In genomic region chr5:104986706-104987105, GRCm38 (mm10) we compare ENCODE assay signal across 10 mouse cellular contexts. TPM values are rescaled to one million over a fixed set of nuclear protein-coding genes. Genes with fewer than 3 reads are reported as not detected.
DNase-seq lines count a peak whose midpoint lies in the region; ATAC-seq and TF ChIP-seq lines count a peak whose summit lies in the region.
"Had no signal": no experiment of that assay in that cellular context is flagged by ENCODE, and none has a peak within 500 bp of the region (broad histone marks: within the 10 kb centered on the region; RNA-seq: fewer than 3 reads in every experiment).

No protein-coding gene starts in this region.

- H3K79me2 ChIP-seq in liver, adult 2 months (ENCODE audit: control insufficient read depth, insufficient read depth, low read length): no peaks in the 10 kb centered on the region

- H3K27me3 ChIP-seq in liver, adult 2 months (ENCODE audit: control insufficient read depth, insufficient read depth, low read length): no peaks in the 10 kb centered on the region
- H3K27me3 ChIP-seq in liver, embryonic 12.5 days (replicated peaks): no peaks in the 10 kb centered on the region
- H3K27me3 ChIP-seq in hindbrain, embryonic 16.5 days (replicated peaks; ENCODE audit: control insufficient read depth, insufficient read depth, low read length): no peaks in the 10 kb centered on the region
- H3K27me3 ChIP-seq: heart, embryonic 15.5 days had no signal

- no peak overlapping the region for H3K27ac ChIP-seq in liver, adult 2 months (replicated peaks; ENCODE audit: insufficient read depth, low read depth, low read length)
- no peak overlapping the region for H3K27ac ChIP-seq in liver, embryonic 12.5 days
- no peak overlapping the region for H3K27ac ChIP-seq in hindbrain, embryonic 16.5 days (ENCODE audit: low read depth, low read length)
- H3K27ac ChIP-seq: heart, embryonic 15.5 days had no signal

- H3K4me2 ChIP-seq in liver, embryonic 12.5 days: no peak overlapping the region
- H3K4me2 ChIP-seq in hindbrain, embryonic 16.5 days (ENCODE audit: low read length): no peak overlapping the region
- H3K4me2 ChIP-seq: heart, embryonic 15.5 days had no signal

- H3K9me3 ChIP-seq in liver, embryonic 12.5 days (replicated peaks): 0 out of 2 replicates have a peak, but pooled peaks cover 6% of the 10 kb centered on the region
- no peaks in the 10 kb centered on the region for H3K9me3 ChIP-seq in hindbrain, embryonic 16.5 days (ENCODE audit: control insufficient read depth, low read length)
- H3K9me3 ChIP-seq: heart, embryonic 15.5 days had no signal

- DNase-seq in cerebellum, adult 18-20 months: peak; percentile 10 to 11
- DNase-seq in cerebellum, postnatal 4 days (ENCODE audit: low spot score in 2 of 2): no peak
- peak; percentile 71 for DNase-seq in liver, adult 2 months (ENCODE audit: extremely low read depth, low read depth, low spot score)
- DNase-seq in ZHBTc4 (ENCODE audit: low read depth, low spot score): peak; percentile 72
- DNase-seq in heart, postnatal 10 days: peak; percentile 51 to 67

- H3K36me3 ChIP-seq in liver, adult 2 months (ENCODE audit: control insufficient read depth, insufficient read depth, low read length): no peaks in the 10 kb centered on the region
- no peaks in the 10 kb centered on the region for H3K36me3 ChIP-seq in liver, embryonic 12.5 days
- no peaks in the 10 kb centered on the region for H3K36me3 ChIP-seq in hindbrain, embryonic 16.5 days (ENCODE audit: control insufficient read depth, insufficient read depth, low read length)
- H3K36me3 ChIP-seq: G1E; heart, embryonic 15.5 days had no signal

- WGBS in liver, adult 2 months: 14% methylated on average over 1 of the region's 1 CpGs
- WGBS in liver, embryonic 12.5 days (ENCODE audit: insufficient replicate concordance): 24% methylated on average over 1 of the region's 1 CpGs
- WGBS in hindbrain, embryonic 16.5 days: 43% methylated on average over 1 of the region's 1 CpGs

- no peak for ATAC-seq in liver, embryonic 12.5 days
- ATAC-seq in monocyte, adult 5-6 weeks (replicated peaks; ENCODE audit: insufficient number of reproducible peaks, low FRiP score, low TSS enrichment, poor library complexity, severe bottlenecking): peak; percentile 65; the same call in 1 of the 2 replicates
- no peak for ATAC-seq in hindbrain, embryonic 16.5 days

- no peak for TF ChIP-seq POLR2A in liver, adult 2 months (IDR thresholded peaks at IDR 0.05; ENCODE audit: extremely low read depth, insufficient read depth, low read length)

- H3K4me3 ChIP-seq in liver, adult 2 months (ENCODE audit: insufficient read depth, low read depth, low read length): no peak overlapping the region
- H3K4me3 ChIP-seq in liver, embryonic 12.5 days: no peak overlapping the region
- H3K4me3 ChIP-seq in hindbrain, embryonic 16.5 days (ENCODE audit: low read length): no peak overlapping the region
- H3K4me3 ChIP-seq: heart, embryonic 15.5 days had no signal

- intact Hi-C loops in heart, postnatal 10 days (cut with DNase I): loop anchor here (1.0 to 10.0 kb wide), 3 partner anchors 198 to 668 kb away; no protein-coding TSS in a partner anchor

- no peak overlapping the region for H3K9ac ChIP-seq in liver, adult 2 months (ENCODE audit: low read depth, low read length)
- no peak overlapping the region for H3K9ac ChIP-seq in liver, embryonic 12.5 days
- H3K9ac ChIP-seq in hindbrain, embryonic 16.5 days (ENCODE audit: low read depth, low read length): no peak overlapping the region
- H3K9ac ChIP-seq: heart, embryonic 15.5 days had no signal

- H3K4me1 ChIP-seq in liver, adult 2 months (ENCODE audit: control insufficient read depth, insufficient read depth, low read length): no peaks in the 10 kb centered on the region
- 0 out of 2 replicates have a peak, but pooled peaks cover 4% of the 10 kb centered on the region for H3K4me1 ChIP-seq in liver, embryonic 12.5 days
- no peaks in the 10 kb centered on the region for H3K4me1 ChIP-seq in hindbrain, embryonic 16.5 days (ENCODE audit: control insufficient read depth, insufficient read depth, low read depth, low read length)

- TF ChIP-seq CTCF in liver, adult 2 months (IDR thresholded peaks at IDR 0.05; ENCODE audit: low read depth, low read length): peak; percentile 71

RNA-seq across cellular contexts. Expression of gene Abcg3, which starts 4.2 kb away (rescaled TPM):
- 5.0 and 5.7 TPM in 2 replicates for total RNA-seq in liver, adult 2 months (2014; rRNA removed)
- polyA plus RNA-seq in liver, adult 2 months (2012; rRNA removed): 0.29 and 0.48 TPM in 2 replicates
- 2.2 and 2.3 TPM in 2 replicates for polyA plus RNA-seq in liver, embryonic 12.5 days (2016; fragmentation: Nextera tagmentation; extraction: Ambion mirVana)
- total RNA-seq in heart, postnatal 10 days (2021): under 1 TPM; 0.07 to 0.22 TPM
- 74.5 to 88.7 TPM (median 78.9 TPM) in 3 replicates for total RNA-seq in monocyte, adult 5-6 weeks (2017)
- polyA plus RNA-seq in hindbrain, embryonic 16.5 days (2015; fragmentation: Nextera tagmentation; extraction: Ambion mirVana): 0.32 and 0.43 TPM in 2 replicates
- polyA plus RNA-seq: G1E had no signal

Comparison
In these comparisons a context has a peak if more than half of its experiments do, and no peak if none do; other contexts are left out.
1. DNase-seq: peak in cerebellum, adult 18-20 months (2 of 2), liver, adult 2 months (single experiment), ZHBTc4 (single experiment) and heart, postnatal 10 days (2 of 2); none in cerebellum, postnatal 4 days (0 of 2).
2. RNA of gene Abcg3, which starts 4.2 kb away (total RNA-seq): 74.5 to 88.7 TPM in monocyte, adult 5-6 weeks; 5.0 to 5.7 TPM in liver, adult 2 months and 0.07 to 0.22 TPM in heart, postnatal 10 days; every median in the first group is over 10 times any median in the second.